Mouse (Mus musculus) kidney, embryonic 16.5 days (tissue): ENCODE results near the gene Tirap. TPM values are rescaled to one million over a fixed set of nuclear protein-coding genes. Genes with fewer than 3 reads are reported as not detected.
A peak's percentile ranks its signal among the peaks of the same experiment; 100 is the strongest.
"Not testable (repeated sequence)": the region's sequence is repeated elsewhere in the genome, so short reads cannot be mapped to it uniquely, and the experiment has no call there.

Experiments used
- ATAC-seq: fragments of 200-750 bp; cut with Nextera tagmentation; 2 replicates; pipeline ENCODE4 v1.8.0; 2017; ENCODE audit warnings: moderate TSS enrichment; ENCODE audit not compliant: low FRiP score, low TSS enrichment
- H3K27ac ChIP-seq: fragments of 300-500 bp; sonication (generic); 2 replicates; pipeline ENCODE4 v1.5.1; 2014; ENCODE audit warnings: low read length
- H3K27me3 ChIP-seq: fragments of 300-500 bp; sonication (generic); 2 replicates; pipeline ENCODE4 v1.6.1; 2014; ENCODE audit warnings: low read length, control low read depth, mixed read lengths; ENCODE audit not compliant: insufficient read depth
- H3K36me3 ChIP-seq: fragments of 300-500 bp; sonication (generic); 2 replicates; pipeline ENCODE4 v1.6.1; 2014; ENCODE audit warnings: low read length, control low read depth, mixed read lengths; ENCODE audit not compliant: insufficient read depth
- H3K4me1 ChIP-seq: fragments of 300-500 bp; sonication (generic); 2 replicates; pipeline ENCODE4 v1.6.1; 2014; ENCODE audit warnings: low read length, control low read depth, mixed read lengths; ENCODE audit not compliant: insufficient read depth
- H3K4me2 ChIP-seq: fragments of 300-500 bp; sonication (generic); replicated peaks from 2 replicates; pipeline ENCODE4 v1.6.1; 2014; ENCODE audit warnings: low read depth, low read length
- H3K4me3 ChIP-seq: fragments of 300-500 bp; sonication (generic); 2 replicates; pipeline ENCODE4 v1.5.1; 2014; ENCODE audit warnings: mild to moderate bottlenecking, low read length
- H3K9ac ChIP-seq: fragments of 300-500 bp; sonication (generic); replicated peaks from 2 replicates; pipeline ENCODE4 v1.6.1; 2014; ENCODE audit warnings: low read length
- H3K9me3 ChIP-seq: fragments of 300-500 bp; sonication (generic); 2 replicates; pipeline ENCODE4 v1.6.1; 2016; ENCODE audit warnings: low read length, control low read depth
- WGBS: fragments of 180-500 bp; shearing (Covaris S2); extraction: QIAGEN DNeasy Blood & Tissue Kit; methylation state at CpG from one replicate; pipeline ENCODE4 v1.1.7; 2014; 5-methylcytosine and 5-hydroxymethylcytosine counted together
- polyA plus RNA-seq: library from polyadenylated mRNA; unstranded; fragments of >200 nt; fragmentation: Nextera tagmentation; extraction: Ambion mirVana; gene quantifications from 2 replicates; pipeline ENCODE4 v1.2.1, GENCODE M21; 2015

Gene Tirap
- polyA plus RNA-seq, 1 experiment from 2014 or later: 11.7 TPM

DNA sequence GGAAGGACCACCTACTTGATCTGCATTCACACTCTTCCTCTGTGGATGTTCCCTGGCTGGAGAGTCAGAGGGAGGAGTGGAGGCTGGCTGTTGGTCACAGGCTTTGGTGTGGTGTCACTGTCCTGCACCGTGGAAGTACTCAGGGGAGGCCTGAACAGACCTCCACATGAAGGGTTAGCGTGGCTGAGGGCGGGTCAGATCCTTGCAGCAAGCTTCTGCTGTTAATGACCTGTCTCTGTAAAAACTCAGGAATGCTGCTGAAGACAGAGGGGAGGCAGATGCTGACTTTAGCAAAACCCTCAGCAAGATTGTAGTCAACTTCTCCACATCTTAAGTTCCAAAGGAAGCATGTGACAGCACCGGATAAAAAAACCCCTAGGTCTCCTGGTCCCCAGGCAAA, 43.2 kb downstream of the Tirap start:
- H3K9me3 ChIP-seq: no peaks in the 10 kb centered on the region
- peak; percentile 10; the same call in 1 of the 2 replicates for ATAC-seq
- no peaks in the 10 kb centered on the region for H3K36me3 ChIP-seq
- no peaks in the 10 kb centered on the region for H3K27me3 ChIP-seq
- no peak overlapping the region for H3K4me2 ChIP-seq
- no peak overlapping the region for H3K4me3 ChIP-seq
- no peak overlapping the region for H3K27ac ChIP-seq
- H3K4me1 ChIP-seq: peaks cover 7% of the 10 kb centered on the region; the same call in 1 of the 2 replicates
- no peak overlapping the region for H3K9ac ChIP-seq
- 63% methylated on average over 4 of the region's 4 CpGs for WGBS

DNA sequence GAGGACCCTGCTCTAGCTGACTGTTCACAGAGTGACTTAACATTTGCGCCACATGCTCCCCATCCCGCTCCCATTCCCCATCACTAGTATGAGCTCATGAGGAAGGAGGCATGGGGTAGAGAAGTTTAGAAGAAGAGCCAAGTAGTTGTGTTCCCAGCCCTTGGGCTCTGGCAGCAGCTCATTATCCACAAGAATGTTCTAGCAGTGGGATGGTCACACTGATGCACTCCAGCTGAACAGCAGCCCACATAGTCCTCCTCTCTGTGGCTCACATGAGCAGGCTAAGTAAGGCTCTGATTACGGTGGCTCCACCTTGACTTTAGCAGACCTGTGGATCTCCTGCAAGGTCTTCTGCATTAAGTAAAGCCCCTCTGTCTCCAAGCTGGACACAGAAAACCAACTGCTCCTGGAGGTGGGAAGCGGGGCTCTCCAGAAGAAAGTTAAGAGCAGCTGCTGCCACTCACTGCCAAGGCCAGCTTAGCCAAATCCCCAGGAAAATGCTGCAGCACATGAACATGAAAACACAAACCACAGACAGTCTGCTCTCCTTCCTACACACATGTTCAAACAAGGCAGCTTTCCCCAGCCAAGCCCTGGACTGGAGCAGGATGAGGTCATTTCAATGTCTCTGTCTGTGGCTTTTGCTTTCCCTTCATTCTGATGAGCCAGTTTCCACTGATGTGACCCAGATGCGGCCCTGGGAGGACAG, 43.9 kb downstream of the Tirap start:
- ATAC-seq: peak; percentile 29; the same call in 1 of the 2 replicates
- Histone ChIP-seq H3K4me3 (no peak overlapping the region), H3K9me3 (no peaks in the 10 kb centered on the region), H3K36me3 (no peaks in the 10 kb centered on the region), H3K27me3 (no peaks in the 10 kb centered on the region), H3K9ac (no peak overlapping the region), H3K4me2 (no peak overlapping the region), H3K27ac (no peak overlapping the region), H3K4me1 (peaks cover 4% of the 10 kb centered on the region; the same call in 1 of the 2 replicates)
- 87% methylated on average over 5 of the region's 5 CpGs for WGBS

DNA sequence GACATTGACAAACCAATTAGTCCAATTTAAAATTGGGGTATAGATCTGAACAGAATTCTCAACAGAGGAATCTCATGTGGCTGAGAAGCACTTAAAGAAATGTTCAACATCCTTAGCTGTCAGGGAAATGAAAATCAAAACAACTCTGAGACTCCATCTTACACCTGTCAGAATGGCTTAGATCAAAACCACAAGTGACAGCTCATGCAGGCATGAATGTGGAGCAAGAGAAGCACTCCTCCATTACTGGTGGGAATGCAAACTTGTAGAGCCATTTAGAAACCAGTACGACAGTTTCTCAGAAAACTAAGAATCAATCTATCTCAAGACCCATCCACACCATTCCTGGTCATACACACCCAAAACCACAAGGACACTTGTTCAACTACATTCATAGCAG, 47.2 kb downstream of the Tirap start:
- 100% methylated on average over 1 of the region's 1 CpGs for WGBS
- peaks cover 3% of the 10 kb centered on the region; the same call in 1 of the 2 replicates for H3K4me1 ChIP-seq

DNA sequence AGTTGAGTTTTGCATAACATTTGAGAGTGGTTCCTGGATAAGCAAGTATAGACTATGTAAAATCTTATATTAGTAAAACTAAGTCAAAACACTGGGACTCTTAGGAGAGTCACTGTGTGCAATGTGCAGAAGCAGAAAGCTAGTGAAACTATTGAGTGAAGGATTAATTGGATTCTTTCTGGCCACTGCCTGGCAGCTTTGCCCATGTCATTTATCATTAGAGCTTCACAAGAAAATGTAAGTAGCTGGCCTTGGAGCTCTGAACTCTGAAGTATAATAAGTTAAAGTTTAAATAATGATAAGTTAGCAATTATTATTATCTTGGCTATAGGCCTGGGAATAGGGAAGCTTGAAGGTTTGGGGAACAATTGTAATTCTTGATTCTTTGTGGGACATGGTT, 51.3 kb downstream of the Tirap start:
- H3K4me2 ChIP-seq, ATAC-seq, H3K27me3 ChIP-seq, H3K9me3 ChIP-seq, H3K4me3 ChIP-seq, H3K9ac ChIP-seq, H3K36me3 ChIP-seq, H3K4me1 ChIP-seq, H3K27ac ChIP-seq: not testable (repeated sequence)

More for the DNA sequence above, 47.2 kb downstream of the Tirap start:
- no peak for ATAC-seq
- Histone ChIP-seq H3K27ac (no peak overlapping the region), H3K4me3 (no peak overlapping the region), H3K27me3 (no peaks in the 10 kb centered on the region), H3K9ac (no peak overlapping the region), H3K9me3 (no peaks in the 10 kb centered on the region), H3K36me3 (no peaks in the 10 kb centered on the region), H3K4me2 (no peak overlapping the region)

DNA sequence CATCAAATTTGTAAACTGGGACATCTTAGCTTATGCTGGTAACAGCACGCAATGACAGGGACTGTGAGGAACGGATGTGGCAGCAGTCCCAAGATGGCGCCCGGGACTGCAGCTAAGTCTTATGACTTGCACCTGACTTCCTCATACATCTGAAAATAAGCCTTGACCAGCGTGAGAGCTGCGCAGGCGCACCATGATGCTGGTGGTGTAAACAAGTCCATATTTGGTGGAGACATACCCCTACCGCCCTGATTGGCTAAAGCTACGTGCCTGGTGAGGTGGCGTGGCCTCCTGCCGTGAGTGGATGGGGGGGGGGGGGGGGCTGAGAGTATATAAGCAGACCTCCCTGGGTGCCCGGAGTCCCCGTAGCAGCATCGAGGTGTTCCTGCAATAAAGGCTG, 52.8 kb downstream of the Tirap start:
- H3K27me3 ChIP-seq, H3K27ac ChIP-seq, H3K9ac ChIP-seq, H3K4me2 ChIP-seq, H3K36me3 ChIP-seq, H3K4me1 ChIP-seq, H3K4me3 ChIP-seq, H3K9me3 ChIP-seq, ATAC-seq: not testable (repeated sequence)
- WGBS: 96% methylated on average over 14 of the region's 14 CpGs

DNA sequence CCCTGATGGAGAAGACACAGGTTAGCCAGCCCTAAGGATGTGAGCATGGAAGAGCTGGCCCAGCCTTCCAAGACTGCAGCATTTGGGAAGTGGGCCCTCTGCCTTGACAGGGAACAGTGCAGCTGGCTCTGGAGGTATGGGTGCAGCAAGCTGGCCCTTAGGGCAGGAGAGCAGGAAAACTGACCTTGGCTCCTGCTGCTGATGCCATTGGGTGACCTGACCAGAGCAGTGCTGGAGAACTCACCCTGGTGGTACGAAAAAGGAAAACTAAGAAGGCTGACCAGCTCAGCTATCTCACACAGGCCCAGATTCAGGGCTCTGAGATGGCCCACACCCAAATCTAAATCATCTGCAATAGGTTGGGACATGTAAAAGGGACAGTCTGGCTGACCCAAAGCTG, 54.3 kb downstream of the Tirap start:
- H3K9ac ChIP-seq: no peak overlapping the region
- H3K4me1 ChIP-seq: 0 out of 2 replicates have a peak, but pooled peaks cover 2% of the 10 kb centered on the region
- 0 out of 2 replicates have a peak, but pooled peaks cover 3% of the 10 kb centered on the region for H3K36me3 ChIP-seq
- H3K4me2 ChIP-seq: no peak overlapping the region
- no peaks in the 10 kb centered on the region for H3K9me3 ChIP-seq
- 86% methylated on average over 1 of the region's 1 CpGs for WGBS
- no peak; the same call in 1 of the 2 replicates for ATAC-seq
- no peak overlapping the region for H3K4me3 ChIP-seq
- no peaks in the 10 kb centered on the region for H3K27me3 ChIP-seq
- H3K27ac ChIP-seq: no peak overlapping the region

DNA sequence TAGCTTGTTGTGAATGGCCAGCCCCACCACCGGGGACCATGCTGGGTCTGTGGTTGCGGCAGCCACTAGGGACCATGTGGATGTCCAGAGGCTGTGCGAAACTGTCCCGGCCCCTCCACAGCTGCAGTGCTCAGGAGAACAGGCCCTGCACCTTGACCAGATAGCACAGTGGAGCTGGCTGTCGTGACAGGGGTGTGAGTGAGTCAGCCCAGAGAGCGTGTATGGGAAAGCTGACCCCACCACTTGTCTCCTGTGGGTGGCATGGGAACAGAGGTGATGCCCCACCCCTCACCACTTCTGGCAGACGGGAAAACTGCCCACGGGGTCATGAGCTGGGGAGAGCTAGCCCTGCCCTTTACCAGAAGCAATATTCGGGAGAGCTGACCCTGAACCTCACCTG, 55.0 kb downstream of the Tirap start:
- Histone ChIP-seq H3K27me3 (no peaks in the 10 kb centered on the region), H3K4me1 (0 out of 2 replicates have a peak, but pooled peaks cover 2% of the 10 kb centered on the region), H3K4me2 (no peak overlapping the region), H3K4me3 (no peak overlapping the region), H3K9ac (no peak overlapping the region), H3K9me3 (no peaks in the 10 kb centered on the region), H3K27ac (no peak overlapping the region), H3K36me3 (0 out of 2 replicates have a peak, but pooled peaks cover 3% of the 10 kb centered on the region)
- peak; percentile 57 for ATAC-seq
- WGBS: 79% methylated on average over 9 of the region's 9 CpGs

DNA sequence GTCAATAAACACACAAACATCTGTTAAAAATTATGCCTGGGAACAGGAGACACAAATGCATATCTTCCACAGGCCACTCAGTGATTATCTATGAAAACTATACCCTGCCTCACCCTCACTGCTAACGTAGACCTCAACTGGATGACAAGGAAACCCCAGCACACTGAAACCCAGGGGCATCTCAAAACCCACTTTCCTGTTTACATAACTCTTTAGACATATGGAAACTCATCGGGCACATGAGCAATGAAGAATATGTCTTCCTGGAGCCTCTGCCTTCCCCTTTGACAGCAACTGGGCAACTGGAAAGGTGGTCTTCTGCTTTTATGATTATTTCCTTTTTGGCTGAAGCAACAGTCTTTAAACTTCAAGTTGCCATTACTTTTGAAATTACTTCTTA, 57.9 kb downstream of the Tirap start:
- H3K27ac ChIP-seq: no peak overlapping the region
- 76% methylated on average over 2 of the region's 2 CpGs for WGBS
- H3K27me3 ChIP-seq: no peaks in the 10 kb centered on the region
- no peak overlapping the region for H3K4me2 ChIP-seq
- no peaks in the 10 kb centered on the region for H3K4me1 ChIP-seq
- H3K36me3 ChIP-seq: 0 out of 2 replicates have a peak, but pooled peaks cover 3% of the 10 kb centered on the region
- no peak for ATAC-seq
- no peak overlapping the region for H3K9ac ChIP-seq
- no peak overlapping the region for H3K4me3 ChIP-seq
- no peaks in the 10 kb centered on the region for H3K9me3 ChIP-seq

DNA sequence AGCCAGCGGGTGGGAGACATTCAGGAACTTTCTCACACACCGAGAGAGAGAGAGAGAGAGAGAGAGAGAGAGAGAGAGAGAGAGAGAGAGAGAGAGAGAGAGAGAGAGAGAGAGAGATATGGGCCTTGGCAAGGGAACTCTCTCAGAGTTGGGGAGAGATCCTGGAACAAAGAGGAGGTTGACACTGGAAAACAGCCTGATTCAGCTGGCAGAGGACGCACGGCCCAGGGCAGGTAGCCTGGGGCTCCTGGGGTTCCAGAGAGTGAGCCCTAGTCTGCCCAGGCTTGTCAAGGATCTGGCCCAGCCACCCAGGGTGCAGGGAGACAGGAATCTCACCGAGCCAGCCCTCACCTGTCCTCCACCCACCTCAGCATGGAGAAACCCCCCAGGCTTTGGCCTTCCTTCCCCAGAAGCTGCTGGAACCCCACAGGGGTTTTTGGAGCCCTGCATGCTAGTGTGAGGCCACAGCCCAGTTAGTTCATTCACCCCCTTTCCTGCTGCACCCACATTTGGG, 60.8 kb downstream of the Tirap start:
- Histone ChIP-seq H3K4me3 (no peak overlapping the region), H3K36me3 (peaks cover 3% of the 10 kb centered on the region; the same call in 1 of the 2 replicates), H3K27ac (no peak overlapping the region), H3K27me3 (no peaks in the 10 kb centered on the region), H3K4me2 (no peak overlapping the region), H3K9ac (no peak overlapping the region), H3K4me1 (no peaks in the 10 kb centered on the region), H3K9me3 (no peaks in the 10 kb centered on the region)
- no peak for ATAC-seq
- WGBS: 79% methylated on average over 5 of the region's 5 CpGs

DNA sequence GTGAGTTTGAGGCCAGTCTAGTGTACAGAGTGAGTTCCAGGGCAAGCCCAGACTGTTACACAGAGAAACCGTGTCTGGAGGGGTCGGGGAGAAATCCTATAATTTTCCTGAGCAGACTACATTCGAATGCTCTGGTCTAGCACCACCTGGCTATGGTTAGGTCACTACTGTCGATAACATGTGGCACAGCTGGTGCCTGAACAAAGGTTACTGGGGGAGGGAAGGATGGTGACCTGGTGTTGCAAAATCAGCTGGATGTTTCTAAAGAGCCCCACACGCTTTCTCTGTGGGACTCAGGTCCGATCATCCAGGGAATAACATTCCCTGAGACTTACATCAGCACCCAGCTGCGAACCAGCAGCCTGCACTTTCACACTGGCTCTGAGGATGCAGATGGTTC, 62.1 kb downstream of the Tirap start:
- Histone ChIP-seq H3K36me3 (peaks cover 3% of the 10 kb centered on the region; the same call in 1 of the 2 replicates), H3K4me2 (no peak overlapping the region), H3K4me1 (no peaks in the 10 kb centered on the region), H3K9ac (no peak overlapping the region), H3K27ac (no peak overlapping the region), H3K9me3 (no peaks in the 10 kb centered on the region), H3K4me3 (no peak overlapping the region), H3K27me3 (no peaks in the 10 kb centered on the region)
- WGBS: 62% methylated on average over 7 of the region's 7 CpGs
- ATAC-seq: no peak
